Mouse (Mus musculus) mesoderm, embryonic 11.5 days (tissue): ENCODE results near the gene Ccdc78.
"Not testable (repeated sequence)": the region's sequence is repeated elsewhere in the genome, so short reads cannot be mapped to it uniquely, and the experiment has no call there.

ENCODE experiments used
- DNase-seq: peaks from one replicate; pipeline ENCODE4 v3.0.0-alpha.2; 2012; ENCODE audit warnings: low read depth, low spot score

Gene Ccdc78

GRCm38 (mm10) chr17:25786280-25786679, at the start of gene Ccdc78:
Ccdc78 (plus strand) TSS chr17:25786580.
- DNase-seq, result no peak

GRCm38 (mm10) chr17:25738861-25739260, 47.5 kb upstream of the Ccdc78 start:
- DNase-seq, result no peak

DNA sequence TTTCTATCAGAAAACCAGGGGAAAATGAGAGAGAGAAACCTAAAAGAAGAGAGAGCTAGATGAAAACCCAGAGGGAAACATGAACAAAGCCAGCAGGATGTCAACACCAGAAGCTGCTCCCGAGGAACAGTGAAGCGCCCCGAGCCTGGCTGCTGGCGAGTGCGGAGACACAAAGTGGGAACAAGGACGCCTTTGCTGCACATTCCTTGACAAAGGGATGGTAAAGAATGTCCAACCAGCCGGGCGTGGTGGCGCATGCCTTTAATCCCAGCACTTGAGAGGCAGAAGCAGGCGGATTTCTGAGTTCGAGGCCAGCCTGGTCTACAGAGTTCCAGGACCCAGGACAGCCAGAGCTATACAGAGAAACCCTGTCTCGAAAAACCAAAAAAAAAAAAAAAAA, 44.9 kb upstream of the Ccdc78 start:
- not testable (repeated sequence) for DNase-seq

- no peak for DNase-seq
Measured at GRCm38 (mm10) chr17:25743831-25744230, 42.5 kb upstream of the Ccdc78 start.

GRCm38 (mm10) chr17:25744311-25744710, 42.1 kb upstream of the Ccdc78 start:
- DNase-seq, result no peak

DNA sequence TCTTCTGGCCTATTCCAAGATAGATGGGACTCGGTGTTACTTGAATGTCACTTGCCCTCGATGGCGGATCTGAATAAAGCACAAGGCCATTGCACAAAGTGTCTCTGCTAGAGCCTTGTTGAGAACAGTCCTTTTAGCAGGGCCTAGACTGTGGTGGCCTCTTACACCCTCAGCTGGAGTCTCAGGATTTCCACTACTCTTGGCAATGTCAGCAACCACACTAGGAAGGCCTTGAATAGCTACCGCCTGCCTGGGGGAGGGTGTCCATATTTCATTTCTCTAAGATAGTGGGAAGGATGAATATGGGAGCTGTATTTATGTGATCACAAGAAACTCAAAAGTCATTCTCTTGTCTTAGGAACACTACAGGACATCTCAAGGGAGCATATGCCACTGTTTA, 38.1 kb upstream of the Ccdc78 start:
- no peak for DNase-seq

- DNase-seq, result no peak
Measured at GRCm38 (mm10) chr17:25749314-25749713, 37.1 kb upstream of the Ccdc78 start.

- DNase-seq, result no peak
Measured at GRCm38 (mm10) chr17:25751446-25751845, 34.9 kb upstream of the Ccdc78 start.

DNA sequence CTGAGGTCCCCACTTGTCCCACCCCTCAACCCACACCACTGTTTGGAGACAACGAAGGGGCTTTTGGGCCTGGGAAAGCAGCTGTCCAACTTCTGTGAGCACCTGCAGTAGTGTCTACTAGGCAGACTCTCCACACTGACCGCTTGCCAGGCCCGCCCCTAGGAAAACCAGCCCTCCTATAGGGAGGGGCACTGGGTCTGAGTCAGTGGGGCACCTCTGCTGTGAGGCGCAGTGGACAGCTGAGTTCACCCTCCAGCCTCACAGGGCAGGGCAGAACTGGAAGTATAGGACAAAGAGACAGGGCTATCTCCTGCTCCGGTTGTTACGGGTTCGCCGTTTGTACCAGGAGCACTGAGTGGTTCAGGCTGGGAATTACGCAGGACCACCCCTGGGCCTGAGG, 32.1 kb upstream of the Ccdc78 start, which contains the start of gene Msln:
Gene Msln, minus strand, starts transcription at position 138 of the 400 bp plus-strand sequence.
- DNase-seq, result no peak

GRCm38 (mm10) chr17:25755086-25755485, 31.3 kb upstream of the Ccdc78 start:
- DNase-seq, result no peak

DNA sequence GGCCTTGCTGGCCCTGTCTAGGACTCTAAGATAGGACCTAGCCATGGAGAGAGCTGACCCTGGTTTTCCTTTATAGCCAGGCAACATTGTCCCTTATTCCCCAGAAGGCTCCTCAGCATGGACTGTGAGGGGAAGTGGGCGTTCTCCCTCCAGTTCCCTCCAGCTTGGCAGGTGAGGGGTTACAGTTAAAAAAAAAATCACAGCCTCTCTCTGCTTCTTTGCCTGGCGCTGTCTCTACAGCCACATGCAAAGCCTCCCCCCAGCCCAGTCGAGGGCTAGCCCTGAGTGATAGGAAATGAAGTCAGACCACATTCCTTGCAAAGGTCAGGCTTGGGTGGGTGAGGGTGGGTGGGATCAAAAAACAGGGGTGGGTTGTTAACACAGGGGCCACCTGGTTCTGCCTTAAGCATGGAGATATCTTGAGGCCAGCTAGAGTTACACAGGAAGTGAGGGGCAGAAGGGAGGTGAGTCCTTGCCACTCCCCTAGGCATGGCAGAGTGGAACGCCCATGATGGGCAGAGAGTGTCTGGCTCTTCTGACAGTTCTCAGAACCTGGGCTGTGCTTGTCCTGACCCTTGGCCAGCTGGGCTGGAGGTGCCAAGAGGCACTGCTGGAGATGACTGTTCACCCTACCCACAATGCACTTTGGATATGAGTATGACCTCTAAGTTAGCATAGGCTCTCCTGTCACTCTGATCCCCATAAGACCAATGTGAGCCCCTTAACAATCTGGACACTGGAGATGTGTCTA, 30.6 kb upstream of the Ccdc78 start:
- DNase-seq, result peak; percentile 22

DNA sequence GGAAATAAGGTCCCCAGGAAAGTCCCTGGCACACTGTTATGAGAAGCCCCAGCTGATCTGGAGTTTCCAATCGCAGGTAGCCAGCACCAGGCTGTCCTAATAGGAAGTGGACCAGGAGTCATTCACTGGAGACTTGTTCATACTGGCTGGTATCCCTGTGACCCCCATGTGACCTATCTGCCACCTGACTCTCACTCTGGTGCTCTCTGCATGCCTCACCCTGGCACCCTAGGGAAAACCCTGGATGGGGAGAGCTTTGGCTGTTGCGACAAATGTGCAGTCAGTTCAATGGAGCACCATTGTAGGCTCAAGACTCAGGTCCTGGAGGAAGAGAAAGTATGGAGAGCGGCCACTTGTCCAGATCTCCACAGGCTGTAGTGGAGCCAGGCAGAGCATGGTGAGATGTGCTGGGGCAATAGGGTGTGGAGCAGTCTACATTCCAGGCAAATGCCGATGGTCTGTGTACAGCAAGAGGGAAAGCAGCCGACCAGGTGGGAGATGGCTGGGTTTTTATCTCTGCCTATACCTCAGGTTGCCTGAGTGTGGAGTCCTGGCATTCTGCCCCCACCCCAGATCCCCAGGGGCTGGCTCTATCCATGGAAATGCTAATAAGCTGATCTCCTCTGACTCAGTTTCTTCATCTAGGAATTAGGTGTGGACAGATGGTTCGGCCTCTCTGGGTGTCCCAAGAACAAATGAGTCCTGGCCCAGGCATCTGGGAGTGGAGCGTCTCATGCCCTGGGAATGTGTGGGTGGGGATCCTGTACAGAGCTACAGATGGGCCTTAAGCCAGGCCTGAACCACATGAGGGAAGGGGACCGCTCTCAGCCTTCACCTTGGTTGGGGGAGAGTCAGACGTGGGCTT, 29.8 kb upstream of the Ccdc78 start:
- DNase-seq, result no peak

DNA sequence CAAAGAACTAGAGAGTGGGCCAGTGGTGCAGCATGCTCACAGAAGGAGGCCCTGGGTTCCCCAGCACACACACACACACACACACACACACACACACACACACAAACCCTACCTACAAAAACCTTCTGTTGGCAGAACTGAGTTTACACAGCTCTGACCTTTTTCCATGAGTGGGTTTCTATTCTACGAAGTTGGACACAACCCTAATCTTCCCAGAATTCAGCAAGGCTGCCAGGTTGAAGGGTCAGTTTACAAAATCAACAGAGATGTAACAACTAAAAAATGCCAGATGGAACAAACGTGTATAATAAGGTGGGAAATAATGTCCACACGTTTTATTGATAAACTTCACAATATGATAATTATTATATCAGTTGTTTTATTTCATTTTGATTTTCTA, 28.7 kb upstream of the Ccdc78 start:
- no peak for DNase-seq

- DNase-seq, result no peak
Measured at GRCm38 (mm10) chr17:25760148-25760547, 26.2 kb upstream of the Ccdc78 start.

GRCm38 (mm10) chr17:25761561-25761970, 24.8 kb upstream of the Ccdc78 start:
- no peak for DNase-seq

- no peak for DNase-seq
Measured at GRCm38 (mm10) chr17:25762591-25762990, 23.8 kb upstream of the Ccdc78 start.

DNA sequence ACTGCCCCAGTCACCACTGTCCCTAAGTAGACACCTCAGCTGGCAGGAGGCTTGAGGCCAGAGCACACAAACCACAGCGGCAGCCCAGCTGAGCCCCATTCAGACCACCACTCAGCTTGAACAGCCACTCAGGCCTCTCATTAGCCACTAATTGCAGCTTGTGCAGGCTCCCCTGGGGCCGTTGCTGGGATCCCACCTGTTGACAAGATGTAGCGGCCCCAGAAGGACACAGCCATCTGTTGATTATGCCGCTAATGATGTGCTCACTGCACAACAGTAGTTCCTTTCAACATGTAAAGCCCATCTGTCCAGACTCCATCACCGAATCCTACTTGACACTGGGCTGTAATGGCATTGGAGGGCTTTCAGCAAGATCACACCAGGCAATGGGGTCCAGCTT, 20.5 kb upstream of the Ccdc78 start:
- DNase-seq, result peak; percentile 52

DNA sequence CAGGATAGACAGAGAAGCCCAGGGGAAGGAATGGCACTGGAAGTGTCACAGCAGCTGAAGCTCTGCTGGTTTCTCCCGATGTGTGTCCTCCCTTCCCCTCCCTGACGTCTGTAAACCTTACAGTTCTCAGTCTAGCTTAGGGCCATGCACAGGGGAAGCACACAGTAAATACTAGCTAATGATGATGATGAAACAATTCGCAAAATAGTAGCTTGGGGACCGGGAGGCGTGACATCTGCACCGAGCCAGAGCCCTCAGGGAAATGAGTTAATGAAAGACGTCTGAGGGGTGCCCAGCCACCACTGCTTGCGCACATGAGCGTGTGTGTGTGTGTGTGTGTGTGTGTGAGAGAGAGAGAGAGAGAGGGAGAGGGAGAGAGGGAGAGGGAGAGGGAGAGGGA, 17.0 kb upstream of the Ccdc78 start:
- DNase-seq, result no peak

DNA sequence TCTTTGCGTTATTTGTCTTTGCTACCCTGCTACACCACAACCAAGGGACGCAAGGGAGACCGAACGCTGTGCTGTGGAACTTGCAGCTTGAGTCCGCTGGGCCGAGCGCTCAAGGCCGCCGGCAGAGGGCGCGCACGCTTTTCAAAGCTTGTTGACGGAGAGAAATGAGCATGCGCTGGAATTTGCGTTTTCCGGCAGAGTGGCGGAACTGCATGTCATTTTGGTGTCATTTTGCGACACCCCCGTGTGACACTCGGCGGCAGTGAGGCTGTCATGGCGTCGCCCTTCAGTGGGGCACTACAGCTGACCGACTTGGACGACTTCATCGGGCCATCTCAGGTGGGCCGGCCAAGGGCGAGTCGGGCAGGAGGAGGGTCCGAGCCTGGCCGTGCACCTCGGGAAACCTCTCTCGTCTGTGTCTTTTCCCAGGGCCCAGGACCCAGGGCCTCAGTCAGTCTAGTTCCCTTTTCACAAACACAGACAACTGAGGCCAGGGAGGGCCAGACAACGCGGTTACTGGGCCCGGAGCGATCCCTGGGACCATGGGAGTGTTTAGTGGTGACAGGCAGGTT, 12.7 kb upstream of the Ccdc78 start, which contains the start of gene Narfl:
Gene Narfl, plus strand, starts transcription at position 228 of the 572 bp plus-strand sequence.
- peak; percentile 98 for DNase-seq

DNA sequence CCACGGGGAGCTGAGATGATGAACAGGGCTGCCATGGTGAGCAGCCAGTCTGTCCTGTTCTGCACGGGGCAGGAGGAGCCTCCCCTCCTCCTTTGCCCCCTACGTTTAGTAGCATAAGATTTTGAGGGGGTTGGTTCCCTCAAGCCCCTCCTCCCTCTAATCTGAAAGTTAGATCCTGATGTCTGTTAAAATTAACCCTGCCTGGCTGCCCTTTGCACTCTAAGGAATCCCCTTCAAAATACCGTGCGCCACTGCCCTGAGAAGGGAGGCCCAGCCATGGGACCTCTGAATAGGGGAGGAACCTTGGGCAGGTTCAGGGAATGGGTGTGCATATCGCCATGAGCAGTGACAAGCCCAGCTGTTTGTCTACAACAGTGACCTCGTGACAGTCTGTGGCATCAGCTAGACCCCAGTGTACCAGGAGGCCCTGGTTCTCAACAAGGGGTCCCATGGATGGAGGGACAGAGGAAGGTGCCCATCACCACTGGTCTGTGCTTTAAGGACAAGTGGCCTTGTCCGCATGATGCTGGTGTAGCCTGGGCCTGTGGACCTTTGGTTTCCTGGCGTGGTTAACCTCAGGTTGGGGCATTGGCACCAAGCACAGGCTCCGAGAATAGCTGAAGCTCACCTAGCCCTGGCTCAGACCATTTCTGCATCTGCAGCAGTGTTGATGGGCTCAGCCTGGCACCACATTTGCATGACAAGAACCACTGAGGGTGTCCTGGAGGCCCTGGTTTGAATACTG, 10.9 kb upstream of the Ccdc78 start:
- DNase-seq, result no peak

GRCm38 (mm10) chr17:25777948-25778347, 8.4 kb upstream of the Ccdc78 start:
- DNase-seq, result no peak

- DNase-seq, result no peak
Measured at GRCm38 (mm10) chr17:25781339-25781738, 5.0 kb upstream of the Ccdc78 start.
